Mouse (Mus musculus) midbrain, embryonic 10.5 days (tissue): ENCODE measurements at regions not wholly inside any gene's neighbourhood (a gene's known extent, or its start where the extent isn't known, plus 50 kb on each side); places are given as distances from the start of the nearest gene placed in this dataset.

Source experiments
- DNase-seq: peaks from one replicate; pipeline ENCODE4 v3.0.0-alpha.2; 2017; ENCODE audit warnings: low spot score
- H3K27ac ChIP-seq: fragments of 300-500 bp; sonication (generic); replicated peaks from 2 replicates; pipeline ENCODE4 v1.5.1; 2016; ENCODE audit warnings: mild to moderate bottlenecking
- H3K27me3 ChIP-seq: fragments of 300-500 bp; sonication (generic); 2 replicates; pipeline ENCODE4 v1.6.1; 2016; ENCODE audit warnings: low read depth, mild to moderate bottlenecking; ENCODE audit not compliant: poor library complexity, severe bottlenecking
- H3K36me3 ChIP-seq: fragments of 300-500 bp; sonication (generic); 2 replicates; pipeline ENCODE4 v1.6.1; 2016; ENCODE audit warnings: mild to moderate bottlenecking, moderate library complexity
- H3K4me1 ChIP-seq: fragments of 300-500 bp; sonication (generic); 2 replicates; pipeline ENCODE4 v1.6.1; 2016
- H3K4me3 ChIP-seq: fragments of 300-500 bp; sonication (generic); 2 replicates; pipeline ENCODE4 v1.5.1; 2016; ENCODE audit warnings: mild to moderate bottlenecking, moderate library complexity
- H3K9me3 ChIP-seq: fragments of 300-500 bp; sonication (generic); replicated peaks from 2 replicates; pipeline ENCODE4 v1.6.1; 2016; ENCODE audit warnings: mild to moderate bottlenecking
- WGBS: fragments of 180-500 bp; shearing (Covaris S2); methylation state at CpG from one replicate; pipeline ENCODE4 v1.1.7; 2016; 5-methylcytosine and 5-hydroxymethylcytosine counted together

DNA sequence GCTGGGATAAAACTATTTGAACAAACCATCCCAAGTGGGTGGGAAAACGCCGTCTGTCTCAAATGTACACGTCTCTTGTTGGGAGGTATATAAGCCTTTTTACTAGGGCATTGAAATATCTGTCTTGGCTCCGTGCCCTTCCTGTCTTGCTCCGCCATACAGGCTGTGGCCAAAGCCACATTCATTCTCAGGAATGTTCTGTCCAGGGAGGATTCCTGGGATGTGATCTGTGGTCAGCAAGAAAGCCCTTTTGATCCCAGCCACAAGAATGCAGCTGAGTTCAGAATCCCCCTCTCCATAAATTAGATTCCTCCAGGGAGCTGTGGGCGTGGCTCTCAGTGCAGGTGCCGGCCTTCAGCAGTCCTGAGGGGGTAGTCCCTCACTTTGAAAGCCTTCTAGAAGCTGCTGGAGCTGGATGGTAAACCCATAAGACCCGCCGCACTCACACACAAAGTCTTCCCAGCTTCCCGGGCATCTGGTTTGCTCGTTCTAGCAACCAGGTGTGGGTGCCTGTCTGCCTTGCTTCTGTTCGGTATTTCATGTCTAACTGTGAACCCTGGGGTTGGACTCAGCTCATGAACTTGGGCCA lies 125.6 kb upstream of the Cdkn3 start:
- H3K9me3 ChIP-seq, result no peaks in the 10 kb centered on the region
- H3K4me3 ChIP-seq, result no peak overlapping the region
- 70% methylated on average over 12 of the region's 12 CpGs for WGBS
- H3K36me3 ChIP-seq, result no peaks in the 10 kb centered on the region
- no peak overlapping the region for H3K27ac ChIP-seq
- DNase-seq, result no peak
- H3K27me3 ChIP-seq, result peaks cover 59% of the 10 kb centered on the region
- peaks cover 7% of the 10 kb centered on the region for H3K4me1 ChIP-seq

- peaks cover 59% of the 10 kb centered on the region for H3K27me3 ChIP-seq
- H3K27ac ChIP-seq, result no peak overlapping the region
- WGBS, result 89% methylated on average over 10 of the region's 10 CpGs
- H3K4me1 ChIP-seq, result 0 out of 2 replicates have a peak, but pooled peaks cover 3% of the 10 kb centered on the region
- H3K36me3 ChIP-seq, result no peaks in the 10 kb centered on the region
- DNase-seq, result no peak
- no peak overlapping the region for H3K4me3 ChIP-seq
- no peaks in the 10 kb centered on the region for H3K9me3 ChIP-seq
Measured at GRCm38 (mm10) chr14:46634251-46634650, 126.1 kb upstream of the Cdkn3 start.

DNA sequence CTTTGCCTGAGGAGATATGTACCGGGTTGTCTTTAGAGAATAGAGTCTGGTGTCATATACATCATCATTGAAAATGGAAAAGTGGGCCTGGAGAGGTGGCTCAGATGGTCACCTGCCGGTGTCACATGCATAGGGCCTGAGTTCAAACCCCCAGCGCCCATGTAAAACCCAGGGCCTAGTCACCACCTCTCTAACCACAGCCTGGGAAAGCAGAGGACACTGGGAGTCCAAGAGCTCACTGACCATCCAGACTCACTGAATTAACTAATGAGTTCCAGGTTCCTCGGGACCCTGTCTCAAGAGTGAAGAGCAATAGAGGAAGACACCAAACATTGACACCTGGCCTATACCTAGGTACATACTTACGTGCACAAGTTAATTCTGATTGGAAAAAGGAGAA lies 132.7 kb upstream of the Cdkn3 start:
- 89% methylated on average over 5 of the region's 5 CpGs for WGBS
- no peak for DNase-seq
- H3K27me3 ChIP-seq, result 0 out of 2 replicates have a peak, but pooled peaks cover 4% of the 10 kb centered on the region
- H3K4me1 ChIP-seq, result no peaks in the 10 kb centered on the region
- no peak overlapping the region for H3K4me3 ChIP-seq
- no peak overlapping the region for H3K27ac ChIP-seq
- H3K9me3 ChIP-seq, result no peaks in the 10 kb centered on the region
- H3K36me3 ChIP-seq, result no peaks in the 10 kb centered on the region

DNA sequence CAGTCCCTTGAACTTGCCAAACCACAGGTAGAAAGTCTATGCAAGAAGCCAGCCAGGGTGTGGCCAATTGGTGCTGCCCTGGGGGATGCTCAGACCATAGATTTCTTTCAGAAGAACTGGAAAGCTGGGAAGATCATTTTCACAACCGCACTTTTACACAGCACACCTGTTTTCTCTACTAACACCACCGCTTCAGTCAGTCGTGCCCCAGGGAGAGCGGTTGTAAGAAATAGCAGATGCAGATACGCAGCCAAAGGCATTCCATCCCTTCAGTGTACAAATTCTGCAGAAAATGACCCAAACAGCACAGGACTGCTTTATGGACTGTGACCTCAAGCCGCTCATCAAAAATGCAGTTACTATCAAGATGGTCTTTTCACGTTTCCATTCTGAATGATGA lies 134.6 kb upstream of the Cdkn3 start:
- no peaks in the 10 kb centered on the region for H3K36me3 ChIP-seq
- H3K4me1 ChIP-seq, result no peaks in the 10 kb centered on the region
- WGBS, result 90% methylated on average over 7 of the region's 7 CpGs
- H3K27me3 ChIP-seq, result 0 out of 2 replicates have a peak, but pooled peaks cover 4% of the 10 kb centered on the region
- H3K27ac ChIP-seq, result no peak overlapping the region
- H3K9me3 ChIP-seq, result no peaks in the 10 kb centered on the region
- DNase-seq, result no peak
- H3K4me3 ChIP-seq, result no peak overlapping the region

- no peaks in the 10 kb centered on the region for H3K9me3 ChIP-seq
- H3K27ac ChIP-seq, result no peak overlapping the region
- H3K27me3 ChIP-seq, result 0 out of 2 replicates have a peak, but pooled peaks cover 4% of the 10 kb centered on the region
- WGBS, result 85% methylated on average over 2 of the region's 2 CpGs
- no peak overlapping the region for H3K4me3 ChIP-seq
- DNase-seq, result no peak
- H3K4me1 ChIP-seq, result no peaks in the 10 kb centered on the region
- no peaks in the 10 kb centered on the region for H3K36me3 ChIP-seq
Measured at GRCm38 (mm10) chr14:46623645-46624044, 136.7 kb upstream of the Cdkn3 start.

DNA sequence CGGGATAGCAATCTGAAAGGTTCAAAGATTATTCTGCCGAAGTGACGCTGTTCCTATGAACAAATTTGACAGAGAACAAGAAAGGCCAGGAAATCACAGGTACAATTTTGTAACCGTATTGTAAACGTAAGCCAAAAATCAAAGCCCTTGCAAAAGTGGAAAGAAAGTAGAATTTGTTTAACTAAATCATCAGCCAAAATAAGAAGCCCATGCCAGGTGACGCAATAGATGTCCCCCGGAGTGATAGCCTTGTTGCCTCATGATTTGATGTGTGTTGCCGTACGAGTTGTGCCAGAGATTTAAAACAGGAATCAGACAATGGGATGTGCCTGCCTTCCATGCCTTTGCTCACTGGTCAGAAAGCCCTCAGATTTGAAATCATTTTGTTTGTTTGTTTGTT lies 144.3 kb upstream of the Cdkn3 start:
- no peak overlapping the region for H3K27ac ChIP-seq
- WGBS, result 92% methylated on average over 9 of the region's 9 CpGs
- no peaks in the 10 kb centered on the region for H3K4me1 ChIP-seq
- no peak overlapping the region for H3K4me3 ChIP-seq
- 0 out of 2 replicates have a peak, but pooled peaks cover 4% of the 10 kb centered on the region for H3K27me3 ChIP-seq
- no peak for DNase-seq
- no peaks in the 10 kb centered on the region for H3K36me3 ChIP-seq
- no peaks in the 10 kb centered on the region for H3K9me3 ChIP-seq

GRCm38 (mm10) chr14:46614936-46615335 lies 145.4 kb upstream of the Cdkn3 start:
- no peaks in the 10 kb centered on the region for H3K36me3 ChIP-seq
- H3K4me1 ChIP-seq, result no peaks in the 10 kb centered on the region
- no peak overlapping the region for H3K27ac ChIP-seq
- H3K9me3 ChIP-seq, result no peaks in the 10 kb centered on the region
- H3K4me3 ChIP-seq, result no peak overlapping the region
- 0 out of 2 replicates have a peak, but pooled peaks cover 4% of the 10 kb centered on the region for H3K27me3 ChIP-seq
- DNase-seq, result no peak
- WGBS, result 88% methylated on average over 4 of the region's 4 CpGs

- WGBS, result 55% methylated on average over 4 of the region's 4 CpGs
- H3K4me1 ChIP-seq, result no peaks in the 10 kb centered on the region
- no peaks in the 10 kb centered on the region for H3K36me3 ChIP-seq
- H3K27me3 ChIP-seq, result 0 out of 2 replicates have a peak, but pooled peaks cover 4% of the 10 kb centered on the region
- DNase-seq, result no peak
- H3K27ac ChIP-seq, result no peak overlapping the region
- no peaks in the 10 kb centered on the region for H3K9me3 ChIP-seq
- no peak overlapping the region for H3K4me3 ChIP-seq
Measured at GRCm38 (mm10) chr14:46613748-46614147, 146.6 kb upstream of the Cdkn3 start.

- Histone ChIP-seq H3K27ac (no peak overlapping the region), H3K4me3 (no peak overlapping the region), H3K4me1 (no peaks in the 10 kb centered on the region), H3K9me3 (no peaks in the 10 kb centered on the region), H3K27me3 (0 out of 2 replicates have a peak, but pooled peaks cover 4% of the 10 kb centered on the region), H3K36me3 (no peaks in the 10 kb centered on the region)
- 86% methylated on average over 8 of the region's 8 CpGs for WGBS
- no peak for DNase-seq
Measured at GRCm38 (mm10) chr14:46613211-46613610, 147.1 kb upstream of the Cdkn3 start.

- H3K27ac ChIP-seq, result no peak overlapping the region
- 0 out of 2 replicates have a peak, but pooled peaks cover 4% of the 10 kb centered on the region for H3K27me3 ChIP-seq
- H3K36me3 ChIP-seq, result no peaks in the 10 kb centered on the region
- no peaks in the 10 kb centered on the region for H3K4me1 ChIP-seq
- no peaks in the 10 kb centered on the region for H3K9me3 ChIP-seq
- H3K4me3 ChIP-seq, result no peak overlapping the region
- 78% methylated on average over 9 of the region's 9 CpGs for WGBS
- DNase-seq, result no peak
Measured at GRCm38 (mm10) chr14:46612584-46612983, 147.8 kb upstream of the Cdkn3 start.

DNA sequence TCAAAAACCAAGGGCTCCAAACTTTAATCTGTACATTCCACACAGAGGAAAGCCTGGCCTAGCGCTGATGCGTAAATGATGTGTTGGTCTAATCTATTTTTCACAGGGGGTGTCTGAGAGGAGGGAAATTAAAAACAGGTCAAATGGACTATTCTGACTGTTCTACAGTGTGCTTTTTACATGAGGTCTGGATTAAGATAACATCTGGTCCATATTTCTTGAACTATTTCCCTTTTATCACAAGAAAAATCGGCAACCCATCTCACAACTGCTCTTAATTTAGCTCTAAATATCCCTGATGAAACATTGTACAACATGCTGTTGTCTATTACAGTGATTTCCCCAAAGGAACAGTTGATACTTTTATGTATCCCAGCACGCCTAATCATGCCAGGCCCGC lies 149.4 kb upstream of the Cdkn3 start:
- Histone ChIP-seq H3K36me3 (no peaks in the 10 kb centered on the region), H3K4me1 (no peaks in the 10 kb centered on the region), H3K9me3 (no peaks in the 10 kb centered on the region), H3K27ac (no peak overlapping the region), H3K4me3 (no peak overlapping the region), H3K27me3 (0 out of 2 replicates have a peak, but pooled peaks cover 4% of the 10 kb centered on the region)
- 82% methylated on average over 5 of the region's 5 CpGs for WGBS
- DNase-seq, result no peak

DNA sequence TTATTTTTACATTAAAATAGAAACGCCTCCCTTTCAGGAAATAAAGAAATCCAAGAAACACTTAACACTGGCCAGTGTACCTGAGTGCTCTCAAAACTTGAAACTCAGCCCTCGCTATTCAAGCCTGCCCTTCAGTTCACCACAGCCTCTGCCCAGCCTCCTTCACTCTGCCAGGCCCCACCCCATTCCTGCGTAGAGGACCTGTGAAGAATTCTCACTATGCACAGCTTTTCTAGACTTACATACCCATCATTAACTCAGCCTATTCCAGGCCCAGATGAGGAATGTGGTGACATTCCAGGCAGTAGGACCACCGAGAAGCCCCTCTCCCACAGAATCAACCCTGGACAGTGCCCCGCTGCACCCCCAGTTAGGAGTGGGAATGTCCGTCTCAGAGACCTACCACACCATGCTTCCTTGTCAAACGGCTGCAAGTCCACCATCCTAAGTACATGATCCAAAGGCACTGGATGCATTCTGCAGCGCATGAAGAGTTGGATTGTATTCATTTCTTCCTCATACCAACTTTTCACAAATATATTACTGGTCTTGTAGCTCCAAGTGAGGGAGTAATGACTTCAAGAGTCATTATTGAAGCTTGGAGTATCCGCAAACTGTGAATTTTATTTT lies 150.0 kb upstream of the Cdkn3 start:
- Histone ChIP-seq H3K4me1 (peaks cover 5% of the 10 kb centered on the region), H3K4me3 (no peak overlapping the region), H3K9me3 (no peaks in the 10 kb centered on the region), H3K36me3 (no peaks in the 10 kb centered on the region), H3K27me3 (0 out of 2 replicates have a peak, but pooled peaks cover 4% of the 10 kb centered on the region), H3K27ac (no peak overlapping the region)
- no peak for DNase-seq
- 85% methylated on average over 9 of the region's 9 CpGs for WGBS

DNA sequence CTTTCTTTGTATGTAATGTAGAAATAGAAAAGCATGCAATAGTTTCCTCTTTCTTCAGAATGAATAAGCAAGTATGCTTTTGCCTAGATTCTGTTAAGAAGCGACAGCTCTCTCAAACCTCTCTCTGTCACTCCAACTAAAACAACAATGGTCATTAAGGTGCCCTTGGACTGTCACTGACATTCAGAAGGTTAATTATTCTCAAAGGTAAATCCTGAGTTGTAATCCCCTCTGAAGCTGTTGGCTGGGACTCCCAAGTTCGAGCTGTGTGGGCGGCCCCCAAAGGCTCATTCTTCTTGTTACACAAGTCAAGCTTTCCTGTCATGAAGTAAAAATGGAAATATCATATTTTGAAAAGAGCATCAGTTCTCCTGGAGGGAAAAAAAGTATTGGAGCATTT lies 153.6 kb upstream of the Cdkn3 start:
- DNase-seq, result no peak
- peaks cover 13% of the 10 kb centered on the region for H3K4me1 ChIP-seq
- WGBS, result 83% methylated on average over 3 of the region's 3 CpGs
- no peaks in the 10 kb centered on the region for H3K9me3 ChIP-seq
- H3K36me3 ChIP-seq, result no peaks in the 10 kb centered on the region
- H3K27me3 ChIP-seq, result peaks cover 18% of the 10 kb centered on the region
- no peak overlapping the region for H3K27ac ChIP-seq
- H3K4me3 ChIP-seq, result no peak overlapping the region
